In the genomic region with DNA sequence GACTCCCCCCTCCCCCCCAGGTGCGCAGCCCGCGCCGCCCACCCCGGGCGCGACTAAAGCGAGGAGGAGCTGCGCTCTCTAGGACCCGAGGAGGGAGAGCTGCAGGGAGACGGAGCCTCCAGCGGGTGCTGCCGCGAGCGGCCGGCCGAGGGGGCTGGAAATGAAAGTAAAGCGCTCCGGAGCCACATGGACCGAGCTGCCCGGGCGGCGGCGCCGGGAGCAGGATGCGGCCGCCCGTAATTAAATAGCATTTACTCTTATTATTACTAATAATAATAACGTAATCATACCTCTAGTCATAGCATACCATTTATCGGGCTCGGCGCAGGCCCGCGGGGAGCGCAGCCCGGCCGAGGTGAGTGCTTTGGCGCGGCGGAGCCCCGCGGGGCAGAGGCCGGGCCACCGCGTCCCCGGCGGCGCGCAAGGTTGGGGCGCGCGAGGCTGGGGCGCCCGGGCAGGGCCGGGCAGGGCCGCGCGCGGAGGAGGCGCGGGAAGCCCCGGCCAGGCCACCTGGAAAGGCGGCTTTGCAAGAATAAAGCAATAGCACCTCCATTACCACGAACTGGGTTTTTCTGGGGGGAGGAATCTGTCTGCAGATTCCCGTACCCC, we compare ENCODE assay signal across 8 mouse cellular contexts. TPM values are rescaled to one million over a fixed set of nuclear protein-coding genes. Genes with fewer than 3 reads are reported as not detected.
DNase-seq lines count a peak whose midpoint lies in the region; ATAC-seq and TF ChIP-seq lines count a peak whose summit lies in the region.

A gene (plus strand): TSS at position 66 of the 609 bp plus-strand sequence.
A gene (minus strand): TSS at position 539 of the 609 bp plus-strand sequence.

- H3K27ac ChIP-seq in bone marrow macrophage, adult 2 months (ENCODE audit: insufficient read depth, low read depth, low read length) = no peak within 1 kb of the TSS
- H3K27ac ChIP-seq in heart, embryonic 10.5 days = peak within 1 kb of the TSS; percentile 98
- peak within 1 kb of the TSS; percentile 93 for H3K27ac ChIP-seq in kidney, embryonic 14.5 days (ENCODE audit: low read depth, low read length)
- H3K27ac ChIP-seq in midbrain, postnatal 0 days (ENCODE audit: low read depth, low read length) = peak within 1 kb of the TSS; percentile 95

- H3ac ChIP-seq in C2C12 (ENCODE audit: control insufficient read depth, insufficient read length, low read depth) = peak within 1 kb of the TSS; percentile 85

- peak within 1 kb of the TSS; percentile 97 for H3K4me3 ChIP-seq in C2C12 (ENCODE audit: insufficient read depth, poor library complexity, severe bottlenecking)
- H3K4me3 ChIP-seq in bone marrow macrophage, adult 2 months (ENCODE audit: insufficient read depth, low read length) = peak within 1 kb of the TSS; percentile 98
- H3K4me3 ChIP-seq in heart, embryonic 10.5 days = peak within 1 kb of the TSS; percentile 92
- peak within 1 kb of the TSS; percentile 96 for H3K4me3 ChIP-seq in kidney, embryonic 14.5 days (ENCODE audit: low read length)
- peak within 1 kb of the TSS; percentile 97 for H3K4me3 ChIP-seq in midbrain, postnatal 0 days (ENCODE audit: low read depth, low read length)

- peak within 1 kb of the TSS; percentile 58 for H3K4me2 ChIP-seq in kidney, embryonic 14.5 days (replicated peaks; ENCODE audit: low read depth, low read length)
- H3K4me2 ChIP-seq in midbrain, postnatal 0 days (ENCODE audit: low read depth, low read length, poor library complexity, severe bottlenecking) = peak within 1 kb of the TSS; percentile 85

- peak; percentile 89 for DNase-seq in heart, embryonic 10.5 days (ENCODE audit: low spot score)
- peak; percentile 76 for DNase-seq in liver
- peak; percentile 78 for DNase-seq in midbrain, postnatal 0 days (ENCODE audit: low spot score)
- peak; percentile 61 for DNase-seq in spleen, postnatal 36 days (ENCODE audit: low spot score in 2 of 2)

- peaks cover 23% of the 10 kb centered on the region for H3K79me3 ChIP-seq in C2C12 (ENCODE audit: low read depth)

- H3K9me3 ChIP-seq in heart, embryonic 10.5 days = no peaks in the 10 kb centered on the region
- no peaks in the 10 kb centered on the region for H3K9me3 ChIP-seq in kidney, embryonic 14.5 days (ENCODE audit: control insufficient read depth, low read length)
- no peaks in the 10 kb centered on the region for H3K9me3 ChIP-seq in midbrain, postnatal 0 days (ENCODE audit: low read length)

- H3K36me3 ChIP-seq in C2C12 (ENCODE audit: control insufficient read depth, insufficient read depth) = no peaks in the 10 kb centered on the region
- peaks cover 4% of the 10 kb centered on the region; the same call in 1 of the 2 replicates for H3K36me3 ChIP-seq in heart, embryonic 10.5 days
- no peaks in the 10 kb centered on the region for H3K36me3 ChIP-seq in kidney, embryonic 14.5 days (ENCODE audit: control insufficient read depth, insufficient read depth, low read length)
- no peaks in the 10 kb centered on the region for H3K36me3 ChIP-seq in midbrain, postnatal 0 days (ENCODE audit: insufficient read depth, low read length)

- H3K9ac ChIP-seq in kidney, embryonic 14.5 days (ENCODE audit: low read depth, low read length) = peak within 1 kb of the TSS; percentile 88
- H3K9ac ChIP-seq in midbrain, postnatal 0 days (replicated peaks; ENCODE audit: low read length, poor library complexity, severe bottlenecking) = peak within 1 kb of the TSS; percentile 99

- no peaks in the 10 kb centered on the region for H3K27me3 ChIP-seq in C2C12 (ENCODE audit: control insufficient read depth, insufficient read depth, insufficient read length)
- no peaks in the 10 kb centered on the region for H3K27me3 ChIP-seq in heart, embryonic 10.5 days (ENCODE audit: insufficient read depth, poor library complexity, severe bottlenecking)
- H3K27me3 ChIP-seq in kidney, embryonic 14.5 days (ENCODE audit: control insufficient read depth, insufficient read depth, low read length) = no peaks in the 10 kb centered on the region
- H3K27me3 ChIP-seq in midbrain, postnatal 0 days (ENCODE audit: insufficient read depth, low read length) = no peaks in the 10 kb centered on the region

- peaks cover 8% of the 10 kb centered on the region for H3K4me1 ChIP-seq in bone marrow macrophage, adult 2 months (ENCODE audit: control insufficient read depth, insufficient read depth, low read length)
- peaks cover 23% of the 10 kb centered on the region for H3K4me1 ChIP-seq in heart, embryonic 10.5 days
- peaks cover 11% of the 10 kb centered on the region; the same call in 1 of the 2 replicates for H3K4me1 ChIP-seq in kidney, embryonic 14.5 days (ENCODE audit: control insufficient read depth, insufficient read depth, low read length)
- peaks cover 3% of the 10 kb centered on the region; the same call in 1 of the 2 replicates for H3K4me1 ChIP-seq in midbrain, postnatal 0 days (ENCODE audit: insufficient read depth, low read length)

- peaks cover 53% of the 10 kb centered on the region for H3K79me2 ChIP-seq in C2C12 (ENCODE audit: control insufficient read depth, insufficient read depth)

- no peak for TF ChIP-seq POLR2A in bone marrow macrophage, adult 2 months (IDR thresholded peaks at IDR 0.05; ENCODE audit: borderline replicate concordance, low read depth, low read length)

- TF ChIP-seq CTCF in C2C12 (IDR thresholded peaks at IDR 0.05; ENCODE audit: control insufficient read depth, insufficient read depth, insufficient read length) = no peak
- TF ChIP-seq CTCF in bone marrow macrophage, adult 2 months (IDR thresholded peaks at IDR 0.05; ENCODE audit: low read depth, low read length) = no peak
- peak; percentile 35 for TF ChIP-seq CTCF in midbrain, postnatal 0 days (IDR thresholded peaks at IDR 0.05)

- peak; percentile 50; the same call in 1 of the 2 replicates for ATAC-seq in erythroblast, adult 5-6 weeks (replicated peaks; ENCODE audit: low FRiP score, poor library complexity, severe bottlenecking)
- peak; percentile 79 for ATAC-seq in kidney, embryonic 14.5 days (ENCODE audit: low FRiP score, low TSS enrichment)
- ATAC-seq in midbrain, postnatal 0 days (ENCODE audit: low FRiP score) = peak; percentile 78; the same call in 1 of the 2 replicates

- WGBS in heart, embryonic 10.5 days = under 1% methylated on average over 64 of the region's 65 CpGs
- 0% methylated on average over 54 of the region's 65 CpGs for WGBS in kidney, embryonic 14.5 days
- 0% methylated on average over 54 of the region's 65 CpGs for WGBS in midbrain, postnatal 0 days

TF ChIP-seq in C2C12, 6 proteins besides CTCF, POLR2A, EP300 and RAD21:
- TF ChIP-seq USF1 (IDR thresholded peaks at IDR 0.05; ENCODE audit: low read depth) = no peak
- peak; percentile 78 for TF ChIP-seq MAX (IDR thresholded peaks at IDR 0.05)

RNA-seq across cellular contexts. Expression of the first gene that starts in this region (rescaled TPM):
- 46.9 TPM for polyA plus RNA-seq in C2C12 (2012; fragmentation: generic; extraction: Trizol)
- polyA plus RNA-seq in bone marrow macrophage, adult 2 months (2012; ENCODE audit: insufficient read depth, insufficient read length, missing spikeins) = 13.3 and 13.6 TPM in 2 replicates
- total RNA-seq in erythroblast, adult 5-6 weeks (2015; ENCODE audit: low replicate concordance) = 2.5 and 3.1 TPM in 2 replicates
- 2.0 and 4.2 TPM in 2 replicates for total RNA-seq in erythroblast, adult 5-6 weeks (2017; ENCODE audit: low replicate concordance)
- 30.1 and 34.2 TPM in 2 replicates for polyA plus RNA-seq in heart, embryonic 10.5 days (2016; fragmentation: Nextera tagmentation; extraction: Ambion mirVana)
- 46.3 and 60.5 TPM in 2 replicates for polyA plus RNA-seq in kidney, embryonic 14.5 days (2014; fragmentation: Nextera tagmentation; extraction: Ambion mirVana)
- total RNA-seq in midbrain, postnatal 0 days (2014; rRNA removed) = 147 and 154 TPM in 2 replicates
- 43.9 TPM in 2 replicates for polyA plus RNA-seq in midbrain, postnatal 0 days (2015; fragmentation: Nextera tagmentation; extraction: Ambion mirVana)

RNA-seq across cellular contexts. Expression of the second gene that starts in this region (rescaled TPM):
- 233 TPM for polyA plus RNA-seq in C2C12 (2012; fragmentation: generic; extraction: Trizol)
- 54.7 and 54.8 TPM in 2 replicates for polyA plus RNA-seq in bone marrow macrophage, adult 2 months (2012; ENCODE audit: insufficient read depth, insufficient read length, missing spikeins)
- total RNA-seq in erythroblast, adult 5-6 weeks (2015; ENCODE audit: low replicate concordance) = 8.3 and 19.4 TPM in 2 replicates
- 34.2 and 41.5 TPM in 2 replicates for total RNA-seq in erythroblast, adult 5-6 weeks (2017; ENCODE audit: low replicate concordance)
- 140 and 141 TPM in 2 replicates for polyA plus RNA-seq in heart, embryonic 10.5 days (2016; fragmentation: Nextera tagmentation; extraction: Ambion mirVana)
- polyA plus RNA-seq in kidney, embryonic 14.5 days (2014; fragmentation: Nextera tagmentation; extraction: Ambion mirVana) = 85.0 and 100.0 TPM in 2 replicates
- total RNA-seq in midbrain, postnatal 0 days (2014; rRNA removed) = 154 and 183 TPM in 2 replicates
- 142 and 146 TPM in 2 replicates for polyA plus RNA-seq in midbrain, postnatal 0 days (2015; fragmentation: Nextera tagmentation; extraction: Ambion mirVana)

Comparison
In these comparisons a context has a peak if more than half of its experiments do, and no peak if none do; other contexts are left out.
1. RNA of the first gene that starts in this region (total RNA-seq): 147 to 154 TPM in midbrain, postnatal 0 days; 2.0 to 4.2 TPM in erythroblast, adult 5-6 weeks; every median in the first group is over 10 times any median in the second.
2. Peak in every context shown above with its lines, with median percentiles within 50 percentile points of each other: H3K4me3 ChIP-seq, ATAC-seq and DNase-seq.